Mouse (Mus musculus): ENCODE measurements around the gene Nyap1.
"Not testable (repeated sequence)": the region's sequence is repeated elsewhere in the genome, so short reads cannot be mapped to it uniquely, and the experiment has no call there.

DNA sequence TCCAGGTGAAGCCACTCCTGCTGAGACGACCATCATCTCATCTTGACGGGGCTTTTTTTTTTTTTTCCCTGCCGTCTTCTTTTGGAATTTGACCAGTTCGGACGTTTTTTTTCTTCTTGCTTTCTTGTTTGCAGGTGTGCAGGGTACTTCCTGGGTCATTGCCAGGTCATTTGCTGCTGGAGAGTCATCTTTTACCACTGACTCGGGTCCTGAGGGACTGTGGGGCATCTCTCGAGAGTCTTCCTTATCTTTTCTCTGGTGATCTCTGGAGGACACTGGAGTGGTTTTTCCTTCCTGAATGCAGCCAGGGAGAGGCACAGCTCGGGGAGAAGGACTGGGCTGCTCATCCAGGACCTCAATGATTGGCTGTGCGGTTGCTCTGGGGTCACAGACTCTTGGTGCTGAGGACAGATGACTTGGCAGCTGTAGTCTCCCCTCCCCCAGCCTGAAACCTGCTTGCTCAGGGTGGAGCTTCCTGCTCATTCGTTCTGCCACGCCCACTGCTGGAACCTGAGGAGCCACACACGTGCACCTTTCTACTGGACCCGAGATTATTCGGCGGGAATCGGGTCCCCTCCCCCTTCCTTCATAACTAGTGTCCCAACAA, 20.7 kb downstream of the Nyap1 start:
- TF ChIP-seq CTCF, POLR2A (IDR thresholded peaks at IDR 0.05; ENCODE audit: insufficient read depth, low read depth, low read length): not testable (repeated sequence)

All from olfactory bulb, adult 2 months (tissue).